Mouse (Mus musculus): ENCODE data around the gene Rtl6. TPM values are rescaled to one million over a fixed set of nuclear protein-coding genes. Genes with fewer than 3 reads are reported as not detected.

Rtl6 gene
- total and polyA plus RNA-seq, 3 experiments, result 6.8 to 7.6 (median 6.9) TPM

- intact Hi-C loops (cut with DNase I), result no loop called here
- no peaks in the 10 kb centered on the region for H3K4me1 ChIP-seq (ENCODE audit: control insufficient read depth, insufficient read depth, low read length)
- H3K4me3 ChIP-seq, result no peak overlapping the region
- no peak for TF ChIP-seq POLR2A (IDR thresholded peaks at IDR 0.05; ENCODE audit: insufficient read depth, low read depth, low read length)
- no peak for TF ChIP-seq EP300 (IDR thresholded peaks at IDR 0.05; ENCODE audit: insufficient read depth, low read depth, low read length)
- TF ChIP-seq CTCF (IDR thresholded peaks at IDR 0.05), result peak; percentile 42
- no peak overlapping the region for H3K9ac ChIP-seq (ENCODE audit: low read depth, low read length)
- no peaks in the 10 kb centered on the region for H3K36me3 ChIP-seq (ENCODE audit: control insufficient read depth, insufficient read depth, low read length)
- DNase-seq, result no peak
- H3K27me3 ChIP-seq (ENCODE audit: control insufficient read depth, insufficient read depth, low read length), result no peaks in the 10 kb centered on the region
- H3K27ac ChIP-seq, result no peak overlapping the region
- H3K79me2 ChIP-seq (replicated peaks; ENCODE audit: control insufficient read depth, insufficient read depth, low read length), result no peaks in the 10 kb centered on the region
These were observed 39.4 kb upstream of the Rtl6 start for GRCm38 (mm10) chr15:84597021-84597420.

GRCm38 (mm10) chr15:84595241-84595945 is 37.8 kb upstream of the Rtl6 start:
- intact Hi-C loops (cut with DNase I), result no loop called here
- WGBS, result 54% methylated on average over 9 of the region's 9 CpGs
- H3K79me2 ChIP-seq (replicated peaks; ENCODE audit: control insufficient read depth, insufficient read depth, low read length), result no peaks in the 10 kb centered on the region
- TF ChIP-seq CTCF (IDR thresholded peaks at IDR 0.05), result no peak
- no peak for TF ChIP-seq EP300 (IDR thresholded peaks at IDR 0.05; ENCODE audit: insufficient read depth, low read depth, low read length)
- no peak for TF ChIP-seq POLR2A (IDR thresholded peaks at IDR 0.05; ENCODE audit: insufficient read depth, low read depth, low read length)
- H3K4me1 ChIP-seq (ENCODE audit: control insufficient read depth, insufficient read depth, low read length), result no peaks in the 10 kb centered on the region
- no peaks in the 10 kb centered on the region for H3K27me3 ChIP-seq (ENCODE audit: control insufficient read depth, insufficient read depth, low read length)
- DNase-seq, result no peak
- H3K36me3 ChIP-seq (ENCODE audit: control insufficient read depth, insufficient read depth, low read length), result no peaks in the 10 kb centered on the region
- no peak overlapping the region for H3K4me3 ChIP-seq
- H3K27ac ChIP-seq, result no peak overlapping the region
- no peak overlapping the region for H3K9ac ChIP-seq (ENCODE audit: low read depth, low read length)

- no peaks in the 10 kb centered on the region for H3K27me3 ChIP-seq (ENCODE audit: control insufficient read depth, insufficient read depth, low read length)
- H3K4me1 ChIP-seq (ENCODE audit: control insufficient read depth, insufficient read depth, low read length), result no peaks in the 10 kb centered on the region
- H3K4me3 ChIP-seq, result no peak overlapping the region
- DNase-seq, result no peak
- no peak for TF ChIP-seq EP300 (IDR thresholded peaks at IDR 0.05; ENCODE audit: insufficient read depth, low read depth, low read length)
- TF ChIP-seq POLR2A (IDR thresholded peaks at IDR 0.05; ENCODE audit: insufficient read depth, low read depth, low read length), result no peak
- TF ChIP-seq CTCF (IDR thresholded peaks at IDR 0.05), result peak; percentile 39
- intact Hi-C loops (cut with DNase I), result no loop called here
- H3K36me3 ChIP-seq (ENCODE audit: control insufficient read depth, insufficient read depth, low read length), result no peaks in the 10 kb centered on the region
- 59% methylated on average over 9 of the region's 9 CpGs for WGBS
- no peaks in the 10 kb centered on the region for H3K79me2 ChIP-seq (replicated peaks; ENCODE audit: control insufficient read depth, insufficient read depth, low read length)
- no peak overlapping the region for H3K9ac ChIP-seq (ENCODE audit: low read depth, low read length)
- H3K27ac ChIP-seq, result no peak overlapping the region
These were observed 35.9 kb upstream of the Rtl6 start for GRCm38 (mm10) chr15:84593514-84593913.

GRCm38 (mm10) chr15:84592240-84592639 is 34.6 kb upstream of the Rtl6 start:
- H3K4me1 ChIP-seq (ENCODE audit: control insufficient read depth, insufficient read depth, low read length), result no peaks in the 10 kb centered on the region
- H3K9ac ChIP-seq (ENCODE audit: low read depth, low read length), result no peak overlapping the region
- H3K36me3 ChIP-seq (ENCODE audit: control insufficient read depth, insufficient read depth, low read length), result no peaks in the 10 kb centered on the region
- peak in 1 of 2 experiments; percentile 33 for DNase-seq
- H3K27ac ChIP-seq, result no peak overlapping the region
- no peak overlapping the region for H3K4me3 ChIP-seq
- TF ChIP-seq CTCF (IDR thresholded peaks at IDR 0.05) (peak; percentile 52), POLR2A (IDR thresholded peaks at IDR 0.05; ENCODE audit: insufficient read depth, low read depth, low read length) (no peak), EP300 (IDR thresholded peaks at IDR 0.05; ENCODE audit: insufficient read depth, low read depth, low read length) (0 out of 2 replicates have a peak, but pooled peaks have one; percentile 12)
- 38% methylated on average over 5 of the region's 5 CpGs for WGBS
- no peaks in the 10 kb centered on the region for H3K27me3 ChIP-seq (ENCODE audit: control insufficient read depth, insufficient read depth, low read length)
- H3K79me2 ChIP-seq (replicated peaks; ENCODE audit: control insufficient read depth, insufficient read depth, low read length), result no peaks in the 10 kb centered on the region
- intact Hi-C loops (cut with DNase I), result no loop called here

- Histone ChIP-seq H3K36me3 (ENCODE audit: control insufficient read depth, insufficient read depth, low read length) (no peaks in the 10 kb centered on the region), H3K4me1 (ENCODE audit: control insufficient read depth, insufficient read depth, low read length) (no peaks in the 10 kb centered on the region), H3K79me2 (replicated peaks; ENCODE audit: control insufficient read depth, insufficient read depth, low read length) (no peaks in the 10 kb centered on the region), H3K4me3 (no peak overlapping the region), H3K27me3 (ENCODE audit: control insufficient read depth, insufficient read depth, low read length) (no peaks in the 10 kb centered on the region), H3K27ac (no peak overlapping the region), H3K9ac (ENCODE audit: low read depth, low read length) (no peak overlapping the region)
- intact Hi-C loops (cut with DNase I), result no loop called here
- WGBS, result 52% methylated on average over 13 of the region's 13 CpGs
- DNase-seq, result no peak
- TF ChIP-seq EP300 (IDR thresholded peaks at IDR 0.05; ENCODE audit: insufficient read depth, low read depth, low read length), result no peak
- no peak for TF ChIP-seq POLR2A (IDR thresholded peaks at IDR 0.05; ENCODE audit: insufficient read depth, low read depth, low read length)
- TF ChIP-seq CTCF (IDR thresholded peaks at IDR 0.05), result no peak
These were observed 34.0 kb upstream of the Rtl6 start for GRCm38 (mm10) chr15:84591573-84592139.

GRCm38 (mm10) chr15:84588371-84588821 is 30.8 kb upstream of the Rtl6 start:
- H3K27ac ChIP-seq, result no peak overlapping the region
- H3K4me1 ChIP-seq (ENCODE audit: control insufficient read depth, insufficient read depth, low read length), result no peaks in the 10 kb centered on the region
- H3K36me3 ChIP-seq (ENCODE audit: control insufficient read depth, insufficient read depth, low read length), result no peaks in the 10 kb centered on the region
- peak in 1 of 2 experiments; percentile 14 for DNase-seq
- H3K4me3 ChIP-seq, result no peak overlapping the region
- intact Hi-C loops (cut with DNase I), result no loop called here
- no peaks in the 10 kb centered on the region for H3K27me3 ChIP-seq (ENCODE audit: control insufficient read depth, insufficient read depth, low read length)
- TF ChIP-seq EP300 (IDR thresholded peaks at IDR 0.05; ENCODE audit: insufficient read depth, low read depth, low read length) (no peak), CTCF (IDR thresholded peaks at IDR 0.05) (no peak), POLR2A (IDR thresholded peaks at IDR 0.05; ENCODE audit: insufficient read depth, low read depth, low read length) (no peak)
- no peaks in the 10 kb centered on the region for H3K79me2 ChIP-seq (replicated peaks; ENCODE audit: control insufficient read depth, insufficient read depth, low read length)
- 41% methylated on average over 4 of the region's 4 CpGs for WGBS
- no peak overlapping the region for H3K9ac ChIP-seq (ENCODE audit: low read depth, low read length)

All from heart, adult 2 months (tissue).